Mouse (Mus musculus): ENCODE measurements around the gene Scarf1.

DNA sequence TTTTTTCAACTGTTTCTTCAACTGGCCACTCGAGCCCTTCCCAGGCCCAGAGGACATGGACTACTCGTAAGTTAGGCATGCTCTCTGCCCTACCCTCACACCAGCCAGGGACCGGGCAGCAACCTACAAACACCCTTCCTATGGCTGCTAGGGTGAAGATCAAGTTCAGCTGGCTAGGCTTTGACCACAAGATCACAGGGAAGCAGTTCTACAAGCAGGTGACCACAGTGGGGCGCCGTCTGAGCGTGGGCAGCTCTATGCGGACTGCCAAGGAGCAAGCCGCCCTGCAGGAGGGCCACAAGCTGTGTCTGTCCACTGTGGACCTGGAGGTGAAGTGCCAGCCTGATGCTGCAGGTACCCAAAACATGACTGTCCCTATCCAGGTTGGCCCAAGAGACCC is 49.5 kb downstream of the Scarf1 start:
- TF ChIP-seq CTCF (IDR thresholded peaks at IDR 0.05; ENCODE audit: control insufficient read depth, insufficient read depth, low read length) (peak; percentile 2; the same call in 1 of the 2 replicates), POLR2A (IDR thresholded peaks at IDR 0.05; ENCODE audit: borderline replicate concordance, control insufficient read depth, low read depth, low read length) (no peak)
